Mouse (Mus musculus) lung, postnatal 14 days (tissue): ENCODE data around the gene Fbxo40.

ENCODE experiments used
- DNase-seq: peaks from one replicate; pipeline ENCODE4 v3.0.0; 2021

Fbxo40 gene

GRCm38 (mm10) chr16:36944895-36945424 is 45.3 kb downstream of the Fbxo40 start:
- DNase-seq: no peak

DNA sequence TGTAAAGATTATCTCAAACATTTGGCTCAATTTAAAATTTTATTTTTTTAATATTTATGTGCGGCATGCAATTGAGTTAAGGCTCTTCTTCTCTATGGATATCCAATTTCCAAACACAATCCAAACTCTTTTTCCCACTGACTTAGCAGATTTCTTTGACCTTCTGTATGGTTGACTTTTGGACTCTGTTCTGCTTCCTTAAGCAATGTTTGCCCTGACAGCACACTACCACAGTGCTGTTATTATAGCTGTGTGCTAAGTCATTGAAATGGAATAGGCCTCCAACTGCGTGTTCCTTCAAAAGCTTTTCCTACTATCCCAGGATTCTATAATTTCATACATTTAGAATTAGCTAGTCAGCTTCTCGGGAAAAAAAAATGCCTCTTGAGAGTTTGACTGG is 46.7 kb downstream of the Fbxo40 start:
- DNase-seq: no peak

DNA sequence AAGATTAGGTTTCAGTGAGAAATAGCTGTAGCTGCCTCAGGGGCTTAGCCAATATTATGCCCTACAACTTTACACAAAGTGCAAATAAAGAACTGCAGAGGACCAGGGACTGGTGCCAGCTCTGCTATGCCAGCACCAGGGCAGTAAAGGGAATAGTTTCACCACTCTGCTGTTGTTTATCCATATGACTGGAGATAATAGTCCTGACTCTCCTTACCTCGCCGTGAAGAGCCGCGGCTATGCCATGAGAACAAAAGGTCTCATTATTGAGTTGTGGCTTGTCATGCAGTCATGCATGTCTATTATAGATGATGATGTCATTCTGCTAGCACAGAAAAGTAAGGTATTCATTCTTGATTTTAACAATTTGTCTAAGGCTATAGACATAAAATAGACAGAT is 48.4 kb downstream of the Fbxo40 start:
- DNase-seq: no peak

- DNase-seq: no peak
Measured at GRCm38 (mm10) chr16:36941137-36941727, 49.0 kb downstream of the Fbxo40 start.

- DNase-seq: no peak
Measured at GRCm38 (mm10) chr16:36935814-36936213, 54.5 kb downstream of the Fbxo40 start.

DNA sequence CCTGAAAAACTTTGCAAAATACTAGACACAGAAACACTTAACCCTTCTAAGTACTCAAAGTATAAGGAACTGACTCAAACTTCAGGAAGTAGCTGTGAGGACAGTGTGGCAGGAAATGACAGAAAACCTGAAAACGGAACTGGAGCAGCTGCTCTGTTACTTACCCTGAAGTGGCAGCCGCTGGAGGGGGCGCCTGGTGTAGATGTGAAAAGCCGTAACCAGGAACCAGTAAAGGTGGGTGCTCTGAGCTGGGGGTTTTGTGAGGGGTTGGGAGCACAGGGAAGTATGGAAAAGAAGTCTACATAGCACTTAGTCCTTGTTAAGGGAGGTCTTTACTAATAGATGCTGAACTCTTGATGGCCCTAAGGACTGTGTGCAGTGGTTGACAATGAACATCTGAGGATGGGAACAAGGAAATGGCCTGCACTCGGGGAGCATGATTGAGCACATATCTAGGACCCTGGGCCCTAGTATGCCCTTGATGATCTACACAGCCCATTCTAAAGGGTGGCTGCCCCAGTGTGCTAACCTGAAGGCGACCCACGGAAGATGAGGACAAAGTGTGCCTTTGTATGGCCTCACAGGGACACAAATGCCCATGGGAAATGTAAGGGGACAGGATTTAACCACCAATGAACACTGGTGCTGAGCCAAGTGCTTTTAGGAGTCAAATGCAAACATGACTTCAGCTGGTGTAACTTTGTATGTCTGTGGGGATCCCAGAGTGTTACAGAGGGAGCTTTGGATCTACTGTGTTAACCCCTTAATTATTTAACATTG is 55.2 kb downstream of the Fbxo40 start, which contains the start of gene Hcls1:
Hcls1 (plus strand) TSS at position 143 of the 780 bp plus-strand sequence.
- DNase-seq: peak; percentile 32

DNA sequence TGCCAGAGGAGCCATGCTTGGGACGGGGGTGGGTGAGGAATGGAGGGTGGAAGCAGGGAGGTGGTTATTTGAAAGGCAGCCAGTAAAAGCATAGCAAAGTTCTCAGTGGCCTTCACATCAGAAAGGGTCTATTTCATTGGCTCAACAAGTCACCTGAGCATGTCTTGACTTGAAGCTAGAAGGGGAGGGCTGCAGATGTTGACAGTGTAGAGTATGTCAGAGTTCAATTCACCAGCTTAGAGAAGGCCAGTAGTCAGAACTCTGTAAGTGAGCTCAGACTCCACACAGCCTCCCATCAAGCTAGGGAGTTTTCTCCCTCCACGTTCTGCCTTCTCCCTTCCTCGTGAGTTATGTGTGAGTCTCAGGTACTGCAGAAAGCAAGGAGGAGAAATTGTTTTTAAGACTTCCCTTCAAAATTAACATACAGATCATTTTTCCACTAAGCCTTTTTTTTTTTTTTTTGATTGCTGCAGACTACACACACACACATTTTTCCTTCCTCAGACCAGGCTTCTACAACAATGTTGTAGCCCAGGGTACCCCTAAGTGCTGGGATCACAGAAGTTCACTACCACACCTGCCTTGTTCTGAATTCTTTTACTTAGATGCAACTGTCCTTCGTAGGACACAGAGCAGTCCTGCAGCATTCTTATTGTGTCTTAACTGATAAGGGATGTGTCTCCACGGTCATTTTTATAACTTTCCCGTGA is 56.0 kb downstream of the Fbxo40 start:
- no peak for DNase-seq

DNA sequence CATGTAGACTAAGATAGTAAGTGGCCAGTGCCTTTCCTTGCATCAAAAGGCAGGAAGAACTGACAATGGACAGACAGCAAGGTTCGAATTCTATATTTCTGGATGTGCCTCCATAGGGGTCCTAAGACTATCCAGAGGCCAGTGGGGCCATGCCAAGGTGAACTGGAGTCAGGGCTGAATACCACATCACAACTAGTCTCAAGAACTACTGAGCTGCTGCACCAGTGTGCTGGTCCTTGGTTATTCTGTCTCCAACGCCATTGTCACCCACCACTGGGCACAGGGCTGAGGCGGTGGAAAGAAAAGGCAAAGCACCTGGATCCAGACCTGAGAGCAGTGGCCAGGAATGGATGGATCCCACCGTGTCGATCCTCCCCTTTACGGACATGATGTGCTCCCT is 57.7 kb downstream of the Fbxo40 start:
- no peak for DNase-seq

DNA sequence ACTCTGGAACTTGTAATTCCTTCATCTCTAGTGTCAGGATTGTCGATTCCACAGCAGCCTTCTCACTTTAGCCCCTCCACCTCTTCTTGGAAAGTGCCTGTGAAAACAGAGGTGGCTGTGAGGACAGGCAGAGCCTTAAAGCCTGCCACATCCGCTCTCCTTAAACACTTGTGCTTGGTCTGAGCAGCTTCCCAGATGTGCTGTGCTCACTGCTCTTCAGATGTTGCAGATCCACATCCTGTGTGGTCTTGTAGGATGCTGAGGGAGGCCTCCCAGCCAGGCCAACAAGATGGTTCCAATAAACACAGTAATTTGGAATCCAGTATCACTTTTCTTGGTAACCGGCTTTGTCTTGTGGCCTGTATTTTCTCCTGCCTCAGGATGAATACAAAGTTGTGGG is 58.3 kb downstream of the Fbxo40 start:
- DNase-seq: no peak

DNA sequence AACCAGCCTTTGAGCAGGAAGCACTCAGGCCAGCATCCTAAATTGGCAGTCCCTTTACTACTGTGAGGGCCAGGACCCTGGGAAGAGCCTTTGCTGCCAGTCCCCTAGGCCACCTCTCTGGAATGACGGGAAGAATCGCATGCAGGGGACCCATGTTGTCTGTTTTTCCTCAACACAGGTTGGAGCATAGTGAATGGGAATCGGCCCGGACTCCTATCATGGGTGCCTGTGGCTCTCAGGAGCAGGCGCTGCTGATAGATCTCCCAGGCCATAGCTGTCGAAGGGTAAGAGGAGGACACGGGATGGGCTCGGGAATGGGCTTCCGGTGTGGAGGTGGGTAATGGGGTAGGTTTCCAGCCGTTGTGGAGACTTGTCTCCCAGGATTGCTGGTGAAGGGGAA is 58.9 kb downstream of the Fbxo40 start:
- DNase-seq: no peak

DNA sequence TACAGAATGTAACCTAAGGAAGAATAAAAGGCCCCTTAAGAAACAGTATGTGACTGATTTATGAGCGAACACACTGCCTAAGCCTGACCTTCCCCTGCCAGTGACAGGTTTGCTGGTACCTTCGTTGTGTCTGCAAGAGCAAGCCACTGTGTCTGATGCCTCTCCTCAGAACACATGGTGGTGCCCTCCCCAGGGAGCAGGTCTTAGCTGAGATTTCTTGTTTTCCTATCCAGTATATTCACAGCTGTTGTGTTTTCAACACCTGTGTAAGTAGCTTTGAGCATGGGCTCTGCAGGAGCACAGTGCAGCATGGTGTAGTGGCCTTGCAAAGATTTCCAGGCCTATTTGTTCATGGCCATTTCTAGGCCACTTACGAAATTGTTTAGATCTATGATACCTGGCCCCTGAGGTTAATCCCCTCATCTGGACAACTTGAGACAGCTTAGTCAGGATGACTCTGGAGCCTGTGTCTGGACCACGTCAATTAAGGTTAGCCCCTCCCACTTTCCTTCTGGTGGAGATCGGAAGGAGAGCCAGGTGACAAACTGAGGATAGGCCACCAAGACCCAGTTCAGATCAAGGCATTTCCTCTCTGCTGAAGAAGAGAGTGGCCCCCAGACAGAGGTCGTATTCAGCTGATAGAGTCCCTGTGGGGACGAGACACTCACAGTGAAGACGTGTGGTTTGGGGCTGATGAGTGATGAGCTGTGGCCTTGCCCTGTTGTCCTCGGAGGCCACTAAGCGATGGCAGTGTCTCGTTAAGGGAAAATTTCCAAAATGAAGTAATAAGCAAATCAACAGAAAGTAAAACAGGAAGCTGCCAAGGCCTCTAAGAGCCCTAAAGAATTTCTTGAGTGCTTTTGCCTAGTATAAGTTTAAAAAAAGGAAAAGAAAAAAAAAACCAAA is 59.8 kb downstream of the Fbxo40 start:
- DNase-seq: no peak

- no peak for DNase-seq
Measured at GRCm38 (mm10) chr16:36929216-36929615, 61.1 kb downstream of the Fbxo40 start.

DNA sequence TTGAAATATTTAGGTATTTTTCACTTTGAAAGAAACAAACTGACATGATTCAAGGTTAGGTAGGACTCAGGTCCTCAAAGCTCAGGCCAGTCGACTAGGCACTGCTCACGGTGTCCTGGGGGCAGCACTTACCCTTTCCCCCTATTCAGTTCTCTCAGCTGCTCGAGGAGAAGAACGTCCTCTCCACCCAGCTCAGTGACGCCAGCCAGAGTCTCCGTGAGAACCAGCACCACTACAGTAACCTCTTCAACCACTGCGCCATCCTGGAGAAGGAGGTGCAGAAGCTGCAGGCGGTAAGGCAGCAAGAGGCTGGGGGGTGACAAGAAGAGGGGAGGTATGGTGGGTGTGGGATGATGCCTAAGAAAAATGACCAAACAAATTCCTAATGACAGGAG is 62.2 kb downstream of the Fbxo40 start:
- no peak for DNase-seq

DNA sequence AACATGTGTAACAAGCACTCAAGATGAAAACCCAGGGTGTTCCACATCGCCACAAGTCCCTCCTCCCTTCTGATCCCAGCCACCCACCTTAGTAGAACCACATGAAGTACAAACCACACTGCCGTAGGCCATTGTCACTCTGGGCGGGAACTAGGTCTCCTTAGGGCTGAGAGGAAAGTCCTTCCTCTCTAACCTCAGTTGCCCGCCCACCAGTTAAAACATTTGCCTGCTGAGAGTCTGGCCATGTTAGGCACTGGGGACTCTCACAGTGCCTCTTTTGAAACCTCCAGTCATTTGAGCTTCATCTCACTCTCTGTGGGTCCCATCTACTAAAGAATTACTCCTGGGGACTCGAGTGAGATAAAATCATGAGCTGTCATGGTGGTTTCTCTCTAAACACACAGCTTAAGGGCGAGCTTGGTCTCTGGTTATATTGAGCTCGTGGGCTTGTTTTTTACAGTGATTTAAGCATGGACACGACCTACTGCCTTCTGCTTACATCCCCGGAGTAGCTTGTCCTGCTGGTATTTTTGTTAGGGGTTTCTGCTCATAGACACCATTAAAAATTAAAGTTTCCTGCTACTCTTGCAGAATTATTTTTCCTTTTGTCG is 62.7 kb downstream of the Fbxo40 start:
- DNase-seq: no peak

- no peak for DNase-seq
Measured at GRCm38 (mm10) chr16:36926514-36927447, 63.5 kb downstream of the Fbxo40 start.

DNA sequence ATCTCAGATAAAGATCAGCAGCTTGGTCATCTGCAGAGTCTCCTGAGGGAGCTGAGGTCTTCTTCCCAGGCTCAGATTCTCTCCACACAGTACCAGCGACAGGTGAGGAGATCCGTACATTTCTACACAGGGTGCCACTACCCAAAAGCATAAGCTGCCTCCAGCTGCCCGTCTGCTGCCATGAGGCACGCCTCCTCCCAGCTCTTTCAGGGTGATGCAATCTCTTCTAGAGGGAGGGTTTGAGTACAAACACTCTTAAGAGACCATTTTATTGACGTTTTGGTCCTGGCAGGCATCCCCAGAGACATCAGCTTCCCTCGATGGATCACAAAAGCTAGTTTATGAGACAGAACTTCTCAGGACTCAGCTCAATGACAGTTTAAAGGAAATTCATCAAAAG is 64.5 kb downstream of the Fbxo40 start:
- peak; percentile 26 for DNase-seq

DNA sequence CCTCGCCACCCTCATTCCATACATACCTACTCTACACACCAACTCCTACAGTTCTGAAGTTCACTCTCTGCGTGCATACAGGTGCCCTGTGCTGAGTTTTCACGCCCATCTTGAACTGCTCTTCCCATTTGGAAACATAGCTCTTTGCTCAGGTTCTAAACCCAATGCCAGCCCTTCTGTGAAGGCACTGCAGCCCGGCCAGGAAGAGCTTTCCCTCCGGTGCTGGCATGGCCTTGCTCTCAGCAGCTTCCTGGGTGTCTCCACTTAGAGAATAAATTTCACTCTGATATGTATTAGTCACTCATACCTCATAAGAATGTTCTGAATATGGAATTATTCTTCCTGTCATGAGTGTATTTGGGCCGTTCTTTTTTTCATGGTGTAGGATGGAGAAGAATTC is 64.9 kb downstream of the Fbxo40 start:
- no peak for DNase-seq

- DNase-seq: no peak
Measured at GRCm38 (mm10) chr16:36924312-36924711, 66.0 kb downstream of the Fbxo40 start.

GRCm38 (mm10) chr16:36921980-36922379 is 68.3 kb downstream of the Fbxo40 start:
- DNase-seq: no peak

DNA sequence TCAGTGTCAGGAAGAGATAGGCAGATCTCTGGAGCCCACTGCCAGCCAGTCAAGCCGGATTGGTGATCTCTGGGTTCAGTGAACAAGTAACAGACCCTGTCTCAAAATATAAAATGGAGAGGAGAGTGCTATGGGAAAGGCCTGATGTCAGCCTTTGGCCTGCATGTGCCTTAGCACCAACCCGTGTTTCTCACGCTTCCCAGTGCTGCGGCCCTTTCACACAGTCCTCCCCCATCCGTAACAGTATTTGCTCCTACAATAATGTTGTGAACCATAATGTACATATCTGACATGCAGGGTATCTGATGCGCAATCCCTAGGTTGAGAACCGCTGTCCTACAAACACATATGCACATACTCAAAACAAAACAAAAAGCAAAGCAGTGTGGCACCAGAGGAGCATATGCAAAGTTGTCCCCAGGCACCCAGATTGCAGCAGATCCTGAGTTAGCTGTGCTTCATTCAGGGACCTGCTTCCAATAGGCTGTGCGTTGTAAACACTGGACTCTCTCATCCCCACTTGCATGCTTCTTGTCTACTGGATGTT is 69.1 kb downstream of the Fbxo40 start:
- no peak for DNase-seq

DNA sequence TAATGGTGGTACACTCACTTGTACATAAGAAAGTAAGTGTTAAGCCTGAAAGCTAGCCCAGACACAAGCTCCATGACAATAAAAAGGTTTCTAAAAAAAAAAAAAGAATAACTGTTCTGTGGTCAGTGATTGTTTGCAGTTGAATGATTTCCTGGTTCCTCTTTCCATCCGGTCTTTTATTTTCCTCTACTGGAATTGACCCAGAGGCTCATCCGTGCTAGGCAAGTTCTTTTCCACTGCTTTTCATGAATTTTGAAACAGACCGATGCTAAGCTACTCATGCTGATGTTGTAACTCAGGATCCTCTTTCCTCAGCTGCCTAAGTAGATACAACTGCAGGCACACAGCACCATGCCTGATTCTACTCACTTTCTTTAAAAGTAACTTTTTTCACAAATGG is 69.9 kb downstream of the Fbxo40 start:
- no peak for DNase-seq
